Mouse (Mus musculus) forebrain, embryonic 16.5 days (tissue): ENCODE measurements around the gene Rom1. TPM values are rescaled to one million over a fixed set of nuclear protein-coding genes. Genes with fewer than 3 reads are reported as not detected.

Experiments
- ATAC-seq: fragments of 200-750 bp; cut with Nextera tagmentation; 2 replicates; pipeline ENCODE4 v1.8.0; 2017; ENCODE audit warnings: mild to moderate bottlenecking, moderate library complexity
- H3K27ac ChIP-seq: fragments of 300-500 bp; sonication (generic); 2 replicates; pipeline ENCODE4 v1.5.1; 2014; ENCODE audit warnings: low read length, control low read depth
- H3K27me3 ChIP-seq: fragments of 300-500 bp; sonication (generic); replicated peaks from 2 replicates; pipeline ENCODE4 v1.6.1; 2014; ENCODE audit warnings: low read length; ENCODE audit not compliant: control insufficient read depth, insufficient read depth
- H3K36me3 ChIP-seq: fragments of 300-500 bp; sonication (generic); 2 replicates; pipeline ENCODE4 v1.6.1; 2014; ENCODE audit not compliant: control insufficient read depth, insufficient read depth
- H3K4me1 ChIP-seq: fragments of 300-500 bp; sonication (generic); replicated peaks from 2 replicates; pipeline ENCODE4 v1.6.1; 2014; ENCODE audit warnings: low read length; ENCODE audit not compliant: control insufficient read depth, insufficient read depth
- H3K4me2 ChIP-seq: fragments of 300-500 bp; sonication (generic); 2 replicates; pipeline ENCODE4 v1.6.1; 2014; ENCODE audit warnings: mild to moderate bottlenecking, low read length, control low read depth
- H3K4me3 ChIP-seq: fragments of 300-500 bp; sonication (generic); replicated peaks from 2 replicates; pipeline ENCODE4 v1.5.1; 2014; ENCODE audit warnings: mild to moderate bottlenecking, low read length, control low read depth
- H3K9ac ChIP-seq: fragments of 300-500 bp; sonication (generic); replicated peaks from 2 replicates; pipeline ENCODE4 v1.6.1; 2014; ENCODE audit warnings: low read depth, low read length, control low read depth
- H3K9me3 ChIP-seq: fragments of 300-500 bp; sonication (generic); 2 replicates; pipeline ENCODE4 v1.6.1; 2016; ENCODE audit warnings: low read length; ENCODE audit not compliant: control insufficient read depth
- WGBS: fragments of 180-500 bp; shearing (Covaris S2); extraction: QIAGEN DNeasy Blood & Tissue Kit; methylation state at CpG from one replicate; pipeline ENCODE4 v1.1.7; 2014; 5-methylcytosine and 5-hydroxymethylcytosine counted together
- polyA plus RNA-seq: library from polyadenylated mRNA; unstranded; fragments of >200 nt; fragmentation: Nextera tagmentation; extraction: Ambion mirVana; gene quantifications from 2 replicates; pipeline ENCODE4 v1.2.1, GENCODE M21; 2015

The Rom1 gene
- polyA plus RNA-seq, 1 experiment from 2014 or later = 1.8 TPM

DNA sequence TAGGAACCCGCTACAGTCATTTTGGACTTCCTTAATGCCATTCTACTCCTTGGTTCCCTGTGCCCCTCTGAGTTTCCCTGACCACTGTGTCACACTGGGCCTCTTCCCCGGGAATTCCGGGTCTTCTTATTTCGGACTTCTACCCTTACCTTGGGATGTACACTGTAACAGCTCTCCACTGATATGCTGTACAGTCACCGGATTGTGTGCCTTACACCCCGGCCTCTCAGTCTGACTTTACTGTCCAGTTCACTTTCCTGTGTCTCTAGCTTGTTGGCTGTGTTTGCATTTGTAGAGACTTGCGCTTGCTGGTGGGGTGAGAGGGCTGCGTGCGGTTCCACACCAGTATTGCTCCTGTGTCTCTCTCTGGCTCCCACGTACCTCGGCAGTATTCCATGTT, 961 bp upstream of the Rom1 start:
- H3K4me3 ChIP-seq = peak overlapping the region; percentile 42
- ATAC-seq = no peak
- H3K27ac ChIP-seq = no peak overlapping the region
- WGBS = 14% methylated on average over 11 of the region's 11 CpGs
- H3K4me1 ChIP-seq = peaks cover 13% of the 10 kb centered on the region
- no peaks in the 10 kb centered on the region for H3K27me3 ChIP-seq
- H3K36me3 ChIP-seq = peaks cover 2% of the 10 kb centered on the region
- no peaks in the 10 kb centered on the region for H3K9me3 ChIP-seq
- H3K9ac ChIP-seq = peak overlapping the region; percentile 56
- peak overlapping the region; percentile 57 for H3K4me2 ChIP-seq

DNA sequence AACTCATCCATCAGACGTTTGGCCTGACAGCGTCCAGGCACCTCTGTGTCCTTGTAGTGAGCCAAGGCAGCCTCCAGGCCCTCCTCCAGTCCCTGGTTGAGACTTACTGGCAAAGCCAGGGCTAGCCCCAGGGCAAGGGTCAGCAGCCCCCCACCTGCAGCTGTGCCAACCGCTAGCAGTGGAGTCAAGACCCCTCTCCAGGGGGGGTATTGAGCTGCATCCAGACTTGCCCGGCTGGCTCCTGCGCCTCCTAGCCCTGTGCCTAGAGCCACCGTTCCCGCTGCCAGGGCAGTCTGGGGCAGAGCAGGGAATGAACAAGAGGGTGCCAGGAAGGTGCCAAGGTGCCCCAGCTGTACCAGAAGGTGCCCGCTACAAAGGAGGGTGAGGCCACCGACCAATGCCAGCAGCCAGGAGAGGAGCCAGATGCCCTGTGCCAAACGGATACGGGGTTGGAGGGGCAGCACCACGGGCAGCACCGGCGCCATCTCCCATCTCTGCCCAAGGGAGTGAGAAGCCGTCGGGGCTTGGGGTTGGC, 400 bp downstream of the Rom1 start:
- Histone ChIP-seq H3K4me3 (peak overlapping the region; percentile 42), H3K27ac (no peak overlapping the region), H3K36me3 (peaks cover 2% of the 10 kb centered on the region), H3K4me1 (peaks cover 13% of the 10 kb centered on the region), H3K9me3 (no peaks in the 10 kb centered on the region), H3K4me2 (peak overlapping the region; percentile 57), H3K27me3 (no peaks in the 10 kb centered on the region), H3K9ac (peak overlapping the region; percentile 16; the same call in 1 of the 2 replicates)
- WGBS = 14% methylated on average over 16 of the region's 16 CpGs
- ATAC-seq = peak; percentile 34

DNA sequence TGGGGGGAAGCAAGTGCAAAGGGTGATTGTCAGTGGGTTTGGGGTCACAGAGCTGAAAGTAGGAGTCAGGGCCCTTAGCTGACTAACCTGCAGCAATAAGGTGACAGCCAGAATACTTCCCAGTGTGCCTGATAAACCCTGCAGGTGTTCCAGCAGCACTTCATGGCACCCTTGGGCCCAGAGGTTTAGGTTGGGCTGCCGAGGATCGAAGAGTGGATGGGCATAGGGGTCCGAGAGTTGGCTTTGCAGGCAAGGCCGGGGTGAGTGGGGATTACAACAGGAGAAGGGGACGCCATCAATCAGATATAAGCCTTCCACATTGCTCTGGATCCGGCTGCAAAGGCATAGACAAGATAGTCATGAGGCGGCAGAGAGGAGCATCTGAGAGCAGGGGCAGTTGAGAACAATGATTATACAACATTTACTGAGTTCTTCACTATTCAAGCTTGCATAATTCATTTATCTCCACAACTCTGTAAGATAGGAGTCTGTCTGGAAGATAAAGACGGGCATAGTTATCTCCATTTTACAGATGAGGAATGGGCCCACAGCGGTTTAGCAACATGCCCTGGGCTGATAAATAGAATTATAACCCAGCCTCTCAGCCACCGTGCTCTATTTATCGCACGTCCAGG, 1.1 kb downstream of the Rom1 start:
- Histone ChIP-seq H3K9me3 (no peaks in the 10 kb centered on the region), H3K4me2 (no peak overlapping the region), H3K36me3 (peaks cover 2% of the 10 kb centered on the region), H3K9ac (no peak overlapping the region), H3K4me1 (peaks cover 13% of the 10 kb centered on the region), H3K4me3 (no peak overlapping the region), H3K27me3 (no peaks in the 10 kb centered on the region), H3K27ac (no peak overlapping the region)
- WGBS = 86% methylated on average over 12 of the region's 12 CpGs
- no peak for ATAC-seq

DNA sequence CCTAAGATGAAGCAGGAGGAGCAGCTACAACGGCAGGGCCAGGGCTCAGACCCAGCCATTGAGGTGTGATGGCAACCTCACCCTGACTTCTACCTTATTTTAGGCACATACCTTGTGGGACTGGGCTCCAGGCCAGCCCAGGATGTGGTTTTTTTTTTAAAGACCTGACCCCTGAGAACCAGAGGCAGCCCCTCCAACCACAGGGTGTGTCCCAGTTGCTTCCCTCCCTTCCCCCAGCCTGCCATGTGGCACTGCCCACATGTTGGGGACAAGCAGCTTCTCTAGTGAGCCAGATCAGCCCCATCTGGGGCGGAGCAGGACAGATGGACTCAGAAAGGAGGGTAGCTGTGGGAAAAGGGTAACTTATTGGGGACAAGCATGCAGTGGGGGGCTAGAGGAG, 2.4 kb downstream of the Rom1 start:
- ATAC-seq = no peak
- H3K4me2 ChIP-seq = no peak overlapping the region
- no peak overlapping the region for H3K27ac ChIP-seq
- peaks cover 2% of the 10 kb centered on the region for H3K36me3 ChIP-seq
- no peaks in the 10 kb centered on the region for H3K27me3 ChIP-seq
- H3K9me3 ChIP-seq = no peaks in the 10 kb centered on the region
- H3K4me3 ChIP-seq = no peak overlapping the region
- no peak overlapping the region for H3K9ac ChIP-seq
- peaks cover 14% of the 10 kb centered on the region for H3K4me1 ChIP-seq
- 98% methylated on average over 2 of the region's 2 CpGs for WGBS

DNA sequence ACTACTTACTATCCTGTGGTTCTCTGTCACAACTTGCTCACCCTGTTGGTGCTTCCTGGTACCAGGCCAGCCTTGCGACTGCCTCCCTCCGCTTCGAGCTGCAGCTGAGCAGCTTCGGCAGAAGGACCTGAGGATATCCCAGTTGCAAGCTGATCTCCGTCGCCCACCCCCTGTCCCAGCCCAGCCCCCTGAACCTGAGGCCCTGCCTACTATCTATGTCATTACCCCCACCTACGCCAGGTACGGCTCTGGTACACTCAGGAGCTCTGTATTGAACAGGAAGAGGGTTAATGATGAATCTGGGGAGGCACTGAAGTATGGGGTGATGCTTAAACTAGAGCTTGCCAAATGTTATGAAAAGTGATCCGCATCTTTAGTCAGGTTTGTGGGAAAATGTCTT, 7.4 kb downstream of the Rom1 start:
- H3K4me2 ChIP-seq = no peak overlapping the region

GRCm38 (mm10) chr19:8920836-8921291, 8.3 kb downstream of the Rom1 start:
- Histone ChIP-seq H3K9me3 (no peaks in the 10 kb centered on the region), H3K27ac (peak overlapping the region; percentile 63), H3K36me3 (peaks cover 11% of the 10 kb centered on the region), H3K27me3 (no peaks in the 10 kb centered on the region), H3K4me2 (peak overlapping the region; percentile 92), H3K9ac (peak overlapping the region; percentile 91), H3K4me1 (peaks cover 17% of the 10 kb centered on the region), H3K4me3 (peak overlapping the region; percentile 91)
- no peak for ATAC-seq
- WGBS = under 1% methylated on average over 6 of the region's 6 CpGs

More for the DNA sequence above, 7.4 kb downstream of the Rom1 start:
- Histone ChIP-seq H3K9me3 (no peaks in the 10 kb centered on the region), H3K36me3 (peaks cover 3% of the 10 kb centered on the region), H3K9ac (no peak overlapping the region), H3K4me1 (peaks cover 17% of the 10 kb centered on the region), H3K27me3 (no peaks in the 10 kb centered on the region), H3K27ac (no peak overlapping the region), H3K4me3 (no peak overlapping the region)
- 83% methylated on average over 9 of the region's 9 CpGs for WGBS
- ATAC-seq = no peak

GRCm38 (mm10) chr19:8920073-8920736, 9.0 kb downstream of the Rom1 start, which contains the start of gene B3gat3:
B3gat3 (plus strand) TSS chr19:8920374.
- H3K9me3 ChIP-seq = no peaks in the 10 kb centered on the region
- H3K4me2 ChIP-seq = peak within 1 kb of the TSS; percentile 92
- H3K9ac ChIP-seq = peak within 1 kb of the TSS; percentile 91
- 2% methylated on average over 48 of the region's 50 CpGs for WGBS
- peak within 1 kb of the TSS; percentile 63 for H3K27ac ChIP-seq
- H3K36me3 ChIP-seq = peaks cover 18% of the 10 kb centered on the region
- peak within 1 kb of the TSS; percentile 91 for H3K4me3 ChIP-seq
- peaks cover 17% of the 10 kb centered on the region for H3K4me1 ChIP-seq
- ATAC-seq = peak; percentile 97
- no peaks in the 10 kb centered on the region for H3K27me3 ChIP-seq

DNA sequence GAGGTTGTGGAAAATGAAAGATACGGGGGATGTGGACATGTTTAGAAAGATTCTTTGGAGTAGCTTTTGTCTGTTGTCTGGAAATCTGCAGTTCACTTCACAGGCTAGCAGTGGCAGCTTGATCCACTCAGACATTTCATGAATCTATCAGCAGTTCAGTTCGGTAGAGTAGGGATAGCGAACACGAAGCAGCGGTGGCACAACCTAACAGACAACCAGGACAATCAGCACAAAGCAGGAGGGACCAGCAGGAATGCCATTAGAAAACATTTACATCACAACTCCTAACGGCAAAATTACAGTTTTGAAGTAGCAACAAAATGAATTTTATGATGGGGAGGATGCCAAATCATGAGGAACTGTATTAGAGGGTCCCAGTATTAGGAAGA, 9.5 kb downstream of the Rom1 start:
- 70% methylated on average over 6 of the region's 6 CpGs for WGBS
- Histone ChIP-seq H3K27me3 (no peaks in the 10 kb centered on the region), H3K9me3 (no peaks in the 10 kb centered on the region), H3K4me1 (peaks cover 17% of the 10 kb centered on the region), H3K4me2 (peak overlapping the region; percentile 92), H3K9ac (no peak overlapping the region; the same call in 1 of the 2 replicates), H3K27ac (peak overlapping the region; percentile 63), H3K36me3 (peaks cover 22% of the 10 kb centered on the region), H3K4me3 (peak overlapping the region; percentile 91)
- no peak for ATAC-seq

GRCm38 (mm10) chr19:8919000-8919399, 10.2 kb downstream of the Rom1 start:
- no peaks in the 10 kb centered on the region for H3K27me3 ChIP-seq
- H3K27ac ChIP-seq = no peak overlapping the region
- H3K36me3 ChIP-seq = peaks cover 27% of the 10 kb centered on the region
- H3K4me2 ChIP-seq = no peak overlapping the region
- no peak overlapping the region for H3K9ac ChIP-seq
- 87% methylated on average over 3 of the region's 3 CpGs for WGBS
- H3K9me3 ChIP-seq = no peaks in the 10 kb centered on the region
- H3K4me1 ChIP-seq = peaks cover 17% of the 10 kb centered on the region
- no peak for ATAC-seq
- H3K4me3 ChIP-seq = no peak overlapping the region
